Mouse (Mus musculus) G1E (cell line): ENCODE measurements around the gene Golga4. TPM values are rescaled to one million over a fixed set of nuclear protein-coding genes. Genes with fewer than 3 reads are reported as not detected.

Experiments
- ATAC-seq: 2 replicates; pipeline ENCODE4 v1.8.0; 2016; ENCODE audit warnings: mild to moderate bottlenecking; ENCODE audit not compliant: insufficient number of reproducible peaks, poor library complexity, low FRiP score, severe bottlenecking; ENCODE audit errors: extremely low read depth
- DNase-seq: peaks from one replicate; pipeline ENCODE4 v3.0.0; 2012; ENCODE audit warnings: low spot score
- H3K27me3 ChIP-seq: 2 replicates; pipeline ENCODE4 v1.6.1; 2012; ENCODE audit warnings: mild to moderate bottlenecking, low read length, inconsistent platforms; ENCODE audit not compliant: insufficient read depth
- H3K36me3 ChIP-seq: replicated peaks from 2 replicates; pipeline ENCODE3; 2012; ENCODE audit warnings: mild to moderate bottlenecking, inconsistent platforms
- H3K4me1 ChIP-seq: 2 replicates; pipeline ENCODE4 v1.6.1; 2012; ENCODE audit warnings: low read depth, low read length, inconsistent platforms, mixed read lengths; ENCODE audit not compliant: insufficient read depth
- H3K4me3 ChIP-seq: 2 replicates; pipeline ENCODE4 v1.5.1; 2012; ENCODE audit warnings: low read depth, mild to moderate bottlenecking, inconsistent platforms, low read length, moderate library complexity, mixed read lengths
- H3K9me3 ChIP-seq: replicated peaks from 2 replicates; pipeline ENCODE4 v1.6.1; 2012; ENCODE audit warnings: inconsistent platforms
- CTCF ChIP-seq: IDR thresholded peaks from 2 replicates; pipeline ENCODE4 v1.5.1; 2012; ENCODE audit warnings: low read depth, low read length, inconsistent platforms, mixed read lengths
- GATA1 ChIP-seq: IDR thresholded peaks from 2 replicates; pipeline ENCODE4 v1.6.1; 2012; ENCODE audit warnings: borderline replicate concordance, low read length, inconsistent platforms, mixed read lengths
- GATA2 ChIP-seq: IDR thresholded peaks from 2 replicates; pipeline ENCODE4 v1.6.1; 2012; ENCODE audit warnings: low read depth, low read length, inconsistent platforms, borderline replicate concordance
- POLR2AphosphoS5 ChIP-seq: IDR thresholded peaks from 2 replicates; pipeline ENCODE4 v1.6.1; 2012; ENCODE audit warnings: low read depth, low read length, inconsistent platforms; ENCODE audit not compliant: insufficient replicate concordance
- TAL1 ChIP-seq: conservative IDR thresholded peaks from 2 replicates; pipeline ENCODE4 v1.6.1; 2012; ENCODE audit warnings: low read depth, low read length, inconsistent platforms, mixed read lengths
- polyA plus RNA-seq: library from polyadenylated mRNA; stranded (reverse); fragments of >175 nt; gene quantifications from 2 replicates; pipeline ENCODE4 v1.2.3, GENCODE M21; 2012
- total RNA-seq, 2 experiments: library from RNA; stranded (forward) in 1 of 2; stranded (reverse) in 1 of 2; fragments of 200-1000 nt in 1 of 2; fragments of >200 nt in 1 of 2; fragmentation: Nextera tagmentation in 1 of 2; gene quantifications; 2 replicates each; pipeline ENCODE4 v1.2.3; 2014 to 2017

Golga4 gene
- total and polyA plus RNA-seq, 3 experiments, result 11.1 to 90.9 (median 75.1) TPM

GRCm38 (mm10) chr9:118569328-118569727 lies 63.3 kb downstream of the Golga4 start:
- DNase-seq (no peak), ATAC-seq (no peak)
- Histone ChIP-seq H3K4me1 (no peaks in the 10 kb centered on the region), H3K27me3 (no peaks in the 10 kb centered on the region), H3K4me3 (no peak overlapping the region), H3K9me3 (no peaks in the 10 kb centered on the region), H3K36me3 (peaks cover 87% of the 10 kb centered on the region)
- no peak for TF ChIP-seq TAL1
- no peak for TF ChIP-seq GATA2
- no peak for TF ChIP-seq GATA1
- no peak for TF ChIP-seq CTCF
- TF ChIP-seq POLR2AphosphoS5, result no peak

- no peaks in the 10 kb centered on the region for H3K4me1 ChIP-seq
- H3K9me3 ChIP-seq, result no peaks in the 10 kb centered on the region
- TF ChIP-seq CTCF (no peak), GATA1 (no peak), GATA2 (no peak), POLR2AphosphoS5 (no peak), TAL1 (no peak)
- no peak overlapping the region for H3K4me3 ChIP-seq
- no peak for ATAC-seq
- H3K36me3 ChIP-seq, result peaks cover 86% of the 10 kb centered on the region
- no peak for DNase-seq
- no peaks in the 10 kb centered on the region for H3K27me3 ChIP-seq
Measured at GRCm38 (mm10) chr9:118570865-118571264, 64.8 kb downstream of the Golga4 start.

- no peak for ATAC-seq
- DNase-seq, result no peak
- TF ChIP-seq TAL1, result no peak
- no peak for TF ChIP-seq POLR2AphosphoS5
- TF ChIP-seq CTCF, result no peak
- no peak for TF ChIP-seq GATA1
- TF ChIP-seq GATA2, result no peak
- no peak overlapping the region for H3K4me3 ChIP-seq
- no peaks in the 10 kb centered on the region for H3K27me3 ChIP-seq
- H3K9me3 ChIP-seq, result no peaks in the 10 kb centered on the region
- no peaks in the 10 kb centered on the region for H3K4me1 ChIP-seq
- peaks cover 86% of the 10 kb centered on the region for H3K36me3 ChIP-seq
Measured at GRCm38 (mm10) chr9:118571701-118572100, 65.6 kb downstream of the Golga4 start.

DNA sequence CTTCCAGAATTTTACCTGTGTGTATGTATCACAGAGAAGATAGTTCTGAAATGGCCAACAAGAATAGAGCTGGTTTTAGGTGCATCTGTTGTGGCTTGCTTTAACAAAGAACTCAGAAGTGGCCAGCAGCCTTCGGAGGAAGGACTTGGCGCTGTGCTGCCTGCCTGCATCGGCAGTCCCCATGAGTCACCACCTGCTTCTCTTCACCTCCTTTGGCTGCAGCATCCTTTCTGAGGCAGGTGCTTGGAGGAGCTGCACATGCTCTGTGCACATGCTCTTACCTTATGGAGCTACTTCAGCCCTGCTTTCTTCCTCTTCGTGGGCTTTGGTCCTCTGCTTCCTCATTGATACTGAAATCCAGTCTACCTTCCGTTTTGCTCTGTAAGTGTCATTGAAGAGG lies 68.8 kb downstream of the Golga4 start:
- H3K4me3 ChIP-seq, result no peak overlapping the region

DNA sequence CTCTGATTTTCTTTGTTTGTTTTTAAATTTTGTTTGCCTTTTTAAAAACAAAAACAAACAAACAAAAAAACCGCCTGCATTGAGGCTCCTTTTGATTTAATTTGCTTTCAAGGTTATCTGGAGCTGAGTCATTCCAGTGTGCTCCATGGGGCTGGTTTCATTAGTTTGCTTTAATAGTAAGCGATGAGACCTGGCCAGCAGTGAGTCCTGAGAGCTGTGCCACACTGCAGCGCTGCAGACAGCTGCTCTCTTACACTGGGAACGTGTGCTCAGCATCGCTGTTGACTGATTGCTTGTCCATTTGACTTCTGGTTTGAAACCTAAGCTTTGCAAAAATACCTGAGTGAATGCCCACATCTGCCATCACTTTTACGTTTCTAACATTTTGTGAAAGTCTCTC lies 74.3 kb downstream of the Golga4 start:
- peaks cover 91% of the 10 kb centered on the region for H3K36me3 ChIP-seq
- H3K4me3 ChIP-seq, result no peak overlapping the region
- ATAC-seq (no peak), DNase-seq (no peak)
- no peaks in the 10 kb centered on the region for H3K9me3 ChIP-seq
- peaks cover 5% of the 10 kb centered on the region; the same call in 1 of the 2 replicates for H3K4me1 ChIP-seq
- H3K27me3 ChIP-seq, result no peaks in the 10 kb centered on the region
- TF ChIP-seq CTCF, result no peak

More for the DNA sequence above, 68.8 kb downstream of the Golga4 start:
- Histone ChIP-seq H3K36me3 (peaks cover 86% of the 10 kb centered on the region), H3K4me1 (no peaks in the 10 kb centered on the region), H3K9me3 (no peaks in the 10 kb centered on the region), H3K27me3 (no peaks in the 10 kb centered on the region)
- ATAC-seq, result no peak
- no peak for DNase-seq
- TF ChIP-seq POLR2AphosphoS5 (no peak), CTCF (no peak)

- no peak for TF ChIP-seq TAL1
- no peak for TF ChIP-seq GATA2
- TF ChIP-seq POLR2AphosphoS5, result no peak
- no peak for TF ChIP-seq GATA1
- no peak for TF ChIP-seq CTCF
- Histone ChIP-seq H3K27me3 (no peaks in the 10 kb centered on the region), H3K9me3 (no peaks in the 10 kb centered on the region), H3K36me3 (peaks cover 86% of the 10 kb centered on the region), H3K4me3 (no peak overlapping the region), H3K4me1 (peaks cover 5% of the 10 kb centered on the region; the same call in 1 of the 2 replicates)
- no peak for ATAC-seq
- DNase-seq, result no peak
Measured at GRCm38 (mm10) chr9:118582757-118583156, 76.7 kb downstream of the Golga4 start.

DNA sequence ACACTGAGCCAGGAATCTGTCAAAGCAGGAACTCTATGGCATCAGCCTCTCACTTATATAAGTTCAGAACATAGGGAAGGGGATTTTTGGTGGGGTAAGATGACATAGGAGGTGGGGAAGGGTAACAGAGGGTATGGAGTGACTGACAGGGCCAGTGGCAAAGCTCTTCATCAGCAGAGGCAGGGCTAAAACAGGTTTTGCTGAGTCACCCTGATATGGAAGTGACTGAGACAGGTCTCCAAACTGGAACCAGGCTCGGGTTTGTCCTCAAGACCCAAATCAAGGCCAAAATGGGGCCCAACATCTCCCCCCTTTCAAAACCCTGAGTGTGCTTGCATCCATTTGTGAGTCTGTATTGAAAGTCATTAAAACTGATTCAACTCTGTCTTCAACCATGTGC lies 78.8 kb downstream of the Golga4 start:
- TF ChIP-seq POLR2AphosphoS5 (no peak), GATA2 (no peak), GATA1 (no peak), TAL1 (no peak), CTCF (no peak)
- no peaks in the 10 kb centered on the region for H3K9me3 ChIP-seq

More for the DNA sequence above, 78.8 kb downstream of the Golga4 start:
- Histone ChIP-seq H3K36me3 (peaks cover 67% of the 10 kb centered on the region), H3K4me3 (no peak overlapping the region), H3K4me1 (peaks cover 5% of the 10 kb centered on the region; the same call in 1 of the 2 replicates), H3K27me3 (no peaks in the 10 kb centered on the region)
- ATAC-seq, result no peak
- DNase-seq, result no peak
